Mouse (Mus musculus): ENCODE data around the gene Card19. TPM values are rescaled to one million over a fixed set of nuclear protein-coding genes. Genes with fewer than 3 reads are reported as not detected.

Card19 gene
- total RNA-seq, 2 experiments from 2014 or later = 13.9 to 15.0 TPM

DNA sequence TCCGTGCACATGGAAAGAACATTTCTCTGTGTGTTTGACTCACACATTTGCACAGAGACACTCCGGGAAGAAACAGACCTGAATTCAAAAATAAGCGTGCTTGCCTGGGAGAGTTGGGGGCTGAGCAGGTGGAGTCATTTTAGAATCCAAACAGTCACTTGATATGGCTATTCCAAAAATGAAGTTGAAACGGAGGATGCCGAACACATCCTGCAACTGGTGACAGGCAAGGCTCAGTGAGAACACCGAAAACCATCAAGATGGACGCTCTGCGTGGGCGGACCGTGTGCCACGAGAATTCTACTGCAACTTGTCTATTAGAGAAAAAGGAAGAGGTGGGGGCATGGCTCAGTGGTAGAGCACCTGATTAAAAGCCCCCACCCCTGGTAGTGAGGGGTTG lies 45.2 kb downstream of the Card19 start:
- no peak for DNase-seq

- DNase-seq = peak; percentile 85 to 87
These were observed 46.2 kb downstream of the Card19 start for GRCm38 (mm10) chr13:49169448-49170207.

DNA sequence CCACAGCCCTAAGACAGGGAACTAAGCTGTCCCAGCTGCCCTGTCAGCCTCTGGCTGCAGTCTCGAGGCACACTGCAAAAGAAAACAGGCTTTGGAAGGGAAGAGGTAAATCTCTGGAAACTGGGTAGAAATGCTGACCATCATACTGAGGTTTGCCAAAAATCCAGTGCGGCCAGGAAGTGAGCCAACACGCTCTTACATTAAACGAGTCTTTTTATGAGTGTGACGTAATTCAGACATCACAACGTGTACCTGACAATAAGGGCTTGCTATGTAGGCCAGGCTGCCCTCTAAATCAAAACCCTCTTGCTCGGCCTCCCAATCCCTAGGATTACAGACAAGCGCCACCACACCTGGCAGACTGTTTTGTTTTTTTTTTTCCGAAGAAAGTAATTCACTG lies 48.8 kb downstream of the Card19 start:
- no peak for DNase-seq

- DNase-seq = no peak
These were observed 52.2 kb downstream of the Card19 start for GRCm38 (mm10) chr13:49163645-49164044.

DNA sequence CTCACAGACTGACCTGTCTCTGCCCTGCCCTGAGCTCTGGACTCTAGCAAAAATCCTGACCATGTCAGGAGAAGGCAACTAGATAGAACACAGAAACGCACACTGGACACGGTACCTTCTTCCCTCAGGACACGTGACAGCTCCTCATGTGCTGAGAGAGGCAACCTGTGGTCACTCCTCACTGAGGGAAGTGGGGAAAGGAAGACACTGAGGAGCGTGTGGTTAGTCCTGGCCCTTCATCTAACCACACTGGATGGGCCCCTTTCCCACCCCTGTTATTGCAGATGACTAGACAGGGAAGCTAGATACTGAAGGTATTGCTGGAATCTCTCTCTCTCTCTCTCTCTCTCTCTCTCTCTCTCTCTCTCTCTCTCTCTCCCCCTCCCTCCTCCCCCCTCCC lies 53.1 kb downstream of the Card19 start:
- DNase-seq = no peak

DNA sequence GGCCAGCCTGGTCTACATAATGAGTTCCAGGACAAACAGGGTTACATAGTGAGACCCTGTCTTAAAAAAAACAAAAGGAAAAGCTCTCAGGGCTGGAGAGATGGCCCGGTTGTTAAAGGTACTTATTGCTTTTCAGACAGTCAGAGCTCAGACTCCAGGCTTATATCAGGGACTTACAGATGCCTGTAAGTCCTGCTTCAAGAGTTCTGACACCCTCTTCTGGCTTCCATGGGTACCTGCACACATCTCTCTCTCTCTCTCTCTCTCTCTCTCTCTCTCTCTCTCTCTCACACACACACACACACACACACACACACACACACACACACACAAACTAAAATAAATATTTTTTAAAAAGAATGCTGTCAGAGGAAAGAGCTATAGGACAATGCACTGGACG lies 54.6 kb downstream of the Card19 start:
- DNase-seq = no peak

DNA sequence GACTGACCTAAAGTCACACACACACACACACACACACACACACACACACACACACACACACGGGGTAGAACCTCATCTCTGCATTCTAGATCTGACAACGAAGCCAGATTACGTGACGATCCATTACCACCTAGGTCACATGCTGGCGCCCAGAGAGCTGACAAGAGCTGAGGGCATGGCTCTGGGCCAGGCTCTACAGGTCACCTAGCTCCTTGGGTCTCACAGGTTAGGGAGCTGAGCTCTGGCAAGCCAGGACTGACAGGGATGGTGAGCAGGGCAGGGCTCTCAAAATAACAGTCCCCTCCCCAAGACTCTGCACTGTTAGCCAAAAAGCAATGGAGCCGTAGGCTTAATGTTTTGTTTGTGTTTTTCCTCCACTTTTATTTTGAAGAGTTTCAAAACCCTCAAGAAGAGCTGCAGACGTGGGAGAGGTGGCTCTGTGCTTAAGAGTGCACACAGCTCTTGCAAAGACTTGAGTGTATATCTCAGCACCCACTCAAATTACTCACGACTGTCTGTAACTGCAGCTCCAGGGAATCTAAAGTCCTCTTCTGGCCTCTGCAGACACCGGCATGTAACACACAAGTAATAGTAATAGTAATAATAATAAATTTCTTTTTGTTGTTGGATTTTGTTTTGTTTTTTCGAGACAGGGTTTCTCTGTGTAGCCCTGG lies 57.7 kb downstream of the Card19 start:
- DNase-seq = no peak

DNA sequence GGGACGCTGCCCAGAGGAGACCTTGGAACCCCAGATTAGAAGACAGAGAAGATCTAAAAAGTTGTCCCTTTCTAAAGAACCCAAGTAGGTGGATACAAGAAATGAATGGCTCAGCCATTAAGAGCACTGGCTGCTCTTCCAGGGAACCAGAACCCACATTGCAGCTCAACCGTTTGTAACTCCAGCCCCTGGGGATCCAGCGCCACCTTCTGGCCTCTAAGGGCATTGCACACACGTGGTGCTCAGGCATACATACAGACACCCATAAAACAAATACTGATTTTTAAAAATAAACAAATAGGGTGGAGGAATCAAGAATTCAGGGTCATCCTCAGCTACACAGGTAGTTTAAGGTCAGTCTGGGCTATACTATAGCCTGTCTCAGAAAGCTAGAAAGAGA lies 59.2 kb downstream of the Card19 start:
- no peak for DNase-seq

GRCm38 (mm10) chr13:49154621-49155020 lies 61.2 kb downstream of the Card19 start:
- DNase-seq = no peak

GRCm38 (mm10) chr13:49154028-49154427 lies 61.8 kb downstream of the Card19 start:
- DNase-seq = no peak

Other genes starting within 250 kb of the Card19 start
- 100 to 1,000 TPM; 117 to 122 TPM for gene Fam120a, start 248.0 kb downstream of the Card19 start, total RNA-seq (2021)
- gene Wnk2, start 68.0 kb downstream of the Card19 start, total RNA-seq (2021) = 10 to 100 TPM; 85.8 to 99.2 TPM
- 10 to 100 TPM; 18.7 to 19.3 TPM for gene Ninj1, start 28.6 kb downstream of the Card19 start, total RNA-seq (2021)
- gene Susd3, start 32.7 kb upstream of the Card19 start, total RNA-seq (2021) = 1 to 10 TPM; 2.5 to 2.6 TPM
- gene Fgd3, start 104.3 kb upstream of the Card19 start, total RNA-seq (2021) = 1 to 10 TPM; 6.8 to 6.9 TPM
- 10 to 100 TPM; 54.5 to 59.8 TPM for gene Bicd2, start 125.5 kb upstream of the Card19 start, total RNA-seq (2021)
- gene Ippk, start 205.2 kb upstream of the Card19 start, total RNA-seq (2021) = 10 to 100 TPM; 34.5 to 37.9 TPM